ENCODE assay signal across 17 mouse cellular contexts in genomic region chr12:76333688-76334087, GRCm38 (mm10).
"Had no signal": no experiment of that assay in that cellular context is flagged by ENCODE, and none has a peak within 500 bp of the region (broad histone marks: within the 10 kb centered on the region; RNA-seq: fewer than 3 reads in every experiment).

No protein-coding gene starts in this region.

- H3K4me2 ChIP-seq: liver, embryonic 15.5 days; lung, embryonic 15.5 days; midbrain, embryonic 12.5 days; neural tube, embryonic 12.5 days had no signal

- DNase-seq: liver, postnatal 0 days; lung, adult 2 months; lung, postnatal 14 days; lung, postnatal 36 days; midbrain, embryonic 14.5 days; right cerebral cortex, postnatal 14 days; thymus, adult 18-20 months; thymus, postnatal 14 days; thymus, postnatal 36 days had no signal

- H3K27ac ChIP-seq: liver, embryonic 15.5 days; lung, embryonic 15.5 days; macrophage; midbrain, embryonic 12.5 days; neural tube, embryonic 12.5 days had no signal

- H3K27me3 ChIP-seq: liver, embryonic 15.5 days; lung, embryonic 15.5 days; megakaryocyte, embryonic 14.5 days; midbrain, embryonic 12.5 days; neural tube, embryonic 12.5 days had no signal

- H3K9ac ChIP-seq: liver, embryonic 15.5 days; liver, postnatal 0 days; lung, embryonic 15.5 days; midbrain, embryonic 12.5 days; neural tube, embryonic 12.5 days had no signal

- H3K4me3 ChIP-seq: liver, embryonic 15.5 days; lung, embryonic 15.5 days; megakaryocyte, embryonic 14.5 days; midbrain, embryonic 12.5 days; neural tube, embryonic 12.5 days had no signal

- ATAC-seq: liver, postnatal 0 days; lung, postnatal 0 days; midbrain, embryonic 16.5 days had no signal

- H3K4me1 ChIP-seq: liver, embryonic 15.5 days; midbrain, embryonic 12.5 days; neural tube, embryonic 12.5 days had no signal

- H3K9me3 ChIP-seq: liver, embryonic 15.5 days; lung, embryonic 15.5 days; midbrain, embryonic 12.5 days; neural tube, embryonic 12.5 days had no signal

- H3K36me3 ChIP-seq: liver, embryonic 15.5 days had no signal
